Mouse (Mus musculus) forebrain, embryonic 13.5 days (tissue): ENCODE measurements at regions not wholly inside any gene's neighbourhood (a gene's known extent, or its start where the extent isn't known, plus 50 kb on each side); places are given as distances from the start of the nearest gene placed in this dataset.

Experiments
- ATAC-seq: fragments of 200-750 bp; cut with Nextera tagmentation; 2 replicates; pipeline ENCODE4 v1.8.0; 2017
- H3K27ac ChIP-seq: fragments of 300-500 bp; sonication (generic); 2 replicates; pipeline ENCODE4 v1.5.1; 2015; ENCODE audit warnings: inconsistent platforms, mild to moderate bottlenecking, moderate library complexity
- H3K27me3 ChIP-seq: fragments of 300-500 bp; sonication (generic); 2 replicates; pipeline ENCODE4 v1.6.1; 2015; ENCODE audit warnings: mild to moderate bottlenecking, inconsistent platforms
- H3K36me3 ChIP-seq: fragments of 300-500 bp; sonication (generic); 2 replicates; pipeline ENCODE4 v1.6.1; 2015; ENCODE audit warnings: mild to moderate bottlenecking, inconsistent platforms; ENCODE audit not compliant: poor library complexity, severe bottlenecking
- H3K4me1 ChIP-seq: fragments of 300-500 bp; sonication (generic); 2 replicates; pipeline ENCODE4 v1.6.1; 2015; ENCODE audit warnings: inconsistent platforms
- H3K4me2 ChIP-seq: fragments of 300-500 bp; sonication (generic); 2 replicates; pipeline ENCODE4 v1.6.1; 2015; ENCODE audit warnings: inconsistent platforms, mild to moderate bottlenecking, moderate library complexity
- H3K4me3 ChIP-seq: fragments of 300-500 bp; sonication (generic); 2 replicates; pipeline ENCODE4 v1.5.1; 2015; ENCODE audit warnings: mild to moderate bottlenecking, inconsistent platforms
- H3K9ac ChIP-seq: fragments of 300-500 bp; sonication (generic); 2 replicates; pipeline ENCODE4 v1.6.1; 2015; ENCODE audit warnings: mild to moderate bottlenecking, inconsistent platforms
- H3K9me3 ChIP-seq: fragments of 300-500 bp; sonication (generic); replicated peaks from 2 replicates; pipeline ENCODE4 v1.6.1; 2016; ENCODE audit warnings: inconsistent platforms
- WGBS: fragments of 180-500 bp; shearing (Covaris S2); methylation state at CpG from one replicate; pipeline ENCODE4 v1.1.7; 2015; 5-methylcytosine and 5-hydroxymethylcytosine counted together

- Histone ChIP-seq H3K27me3 (no peaks in the 10 kb centered on the region), H3K4me2 (no peak overlapping the region), H3K9me3 (no peaks in the 10 kb centered on the region), H3K36me3 (no peaks in the 10 kb centered on the region), H3K9ac (no peak overlapping the region), H3K27ac (no peak overlapping the region), H3K4me3 (no peak overlapping the region), H3K4me1 (no peaks in the 10 kb centered on the region)
- WGBS, result 71% methylated on average over 5 of the region's 5 CpGs
- no peak for ATAC-seq
These were observed 312.6 kb downstream of the Tex13c3 start for GRCm38 (mm10) chrX:19168546-19168945.

- ATAC-seq, result no peak
These were observed 313.0 kb downstream of the Tex13c3 start for GRCm38 (mm10) chrX:19168111-19168510.

GRCm38 (mm10) chrX:19167121-19167853, 313.8 kb downstream of the Tex13c3 start:
- Histone ChIP-seq H3K4me2 (peak overlapping the region; percentile 53), H3K36me3 (no peaks in the 10 kb centered on the region)
- WGBS, result 35% methylated on average over 12 of the region's 12 CpGs

More at GRCm38 (mm10) chrX:19168111-19168510, 313.0 kb downstream of the Tex13c3 start:
- no peaks in the 10 kb centered on the region for H3K27me3 ChIP-seq
- H3K4me3 ChIP-seq, result no peak overlapping the region
- no peaks in the 10 kb centered on the region for H3K4me1 ChIP-seq
- H3K9ac ChIP-seq, result no peak overlapping the region
- 77% methylated on average over 1 of the region's 1 CpGs for WGBS
- H3K36me3 ChIP-seq, result no peaks in the 10 kb centered on the region
- H3K9me3 ChIP-seq, result no peaks in the 10 kb centered on the region
- H3K27ac ChIP-seq, result no peak overlapping the region
- H3K4me2 ChIP-seq, result no peak overlapping the region

GRCm38 (mm10) chrX:19165891-19166644, 315.1 kb downstream of the Tex13c3 start:
- ATAC-seq, result no peak
- peak overlapping the region; percentile 53 for H3K4me2 ChIP-seq
- H3K36me3 ChIP-seq, result no peaks in the 10 kb centered on the region
- H3K4me3 ChIP-seq, result no peak overlapping the region
- no peaks in the 10 kb centered on the region for H3K4me1 ChIP-seq
- no peak overlapping the region for H3K27ac ChIP-seq
- no peaks in the 10 kb centered on the region for H3K9me3 ChIP-seq
- no peak overlapping the region for H3K9ac ChIP-seq
- no peaks in the 10 kb centered on the region for H3K27me3 ChIP-seq
- 57% methylated on average over 5 of the region's 5 CpGs for WGBS

More at GRCm38 (mm10) chrX:19167121-19167853, 313.8 kb downstream of the Tex13c3 start:
- no peaks in the 10 kb centered on the region for H3K4me1 ChIP-seq
- H3K27ac ChIP-seq, result no peak overlapping the region
- H3K9ac ChIP-seq, result no peak overlapping the region
- H3K4me3 ChIP-seq, result peak overlapping the region; percentile 25
- peak; percentile 77 for ATAC-seq
- no peaks in the 10 kb centered on the region for H3K9me3 ChIP-seq
- no peaks in the 10 kb centered on the region for H3K27me3 ChIP-seq

GRCm38 (mm10) chrX:19164151-19164550, 317.0 kb downstream of the Tex13c3 start:
- Histone ChIP-seq H3K4me3 (no peak overlapping the region), H3K9me3 (no peaks in the 10 kb centered on the region), H3K36me3 (no peaks in the 10 kb centered on the region), H3K4me2 (no peak overlapping the region), H3K4me1 (no peaks in the 10 kb centered on the region), H3K9ac (no peak overlapping the region), H3K27ac (no peak overlapping the region), H3K27me3 (no peaks in the 10 kb centered on the region)
- WGBS, result 82% methylated on average over 5 of the region's 5 CpGs
- ATAC-seq, result no peak

- 81% methylated on average over 1 of the region's 1 CpGs for WGBS
- Histone ChIP-seq H3K27ac (no peak overlapping the region), H3K4me3 (no peak overlapping the region), H3K36me3 (no peaks in the 10 kb centered on the region), H3K9me3 (no peaks in the 10 kb centered on the region), H3K4me2 (no peak overlapping the region), H3K4me1 (no peaks in the 10 kb centered on the region), H3K9ac (no peak overlapping the region), H3K27me3 (no peaks in the 10 kb centered on the region)
- ATAC-seq, result no peak
These were observed 318.2 kb downstream of the Tex13c3 start for GRCm38 (mm10) chrX:19162958-19163357.

GRCm38 (mm10) chrX:19162351-19162750, 318.8 kb downstream of the Tex13c3 start:
- H3K4me3 ChIP-seq, result no peak overlapping the region
- no peak overlapping the region for H3K27ac ChIP-seq
- H3K4me1 ChIP-seq, result no peaks in the 10 kb centered on the region
- no peaks in the 10 kb centered on the region for H3K36me3 ChIP-seq
- H3K4me2 ChIP-seq, result no peak overlapping the region
- no peaks in the 10 kb centered on the region for H3K9me3 ChIP-seq
- ATAC-seq, result no peak
- H3K27me3 ChIP-seq, result no peaks in the 10 kb centered on the region
- H3K9ac ChIP-seq, result no peak overlapping the region

- Histone ChIP-seq H3K4me3 (no peak overlapping the region), H3K4me1 (no peaks in the 10 kb centered on the region), H3K4me2 (no peak overlapping the region), H3K9me3 (no peaks in the 10 kb centered on the region), H3K9ac (no peak overlapping the region), H3K27me3 (no peaks in the 10 kb centered on the region), H3K36me3 (no peaks in the 10 kb centered on the region), H3K27ac (no peak overlapping the region)
- WGBS, result 86% methylated on average over 3 of the region's 3 CpGs
- no peak for ATAC-seq
These were observed 320.7 kb downstream of the Tex13c3 start for GRCm38 (mm10) chrX:19160275-19160930.

GRCm38 (mm10) chrX:19157464-19158203, 323.5 kb downstream of the Tex13c3 start:
- WGBS, result 83% methylated on average over 6 of the region's 6 CpGs
- H3K9ac ChIP-seq, result no peak overlapping the region
- no peaks in the 10 kb centered on the region for H3K9me3 ChIP-seq
- H3K27me3 ChIP-seq, result no peaks in the 10 kb centered on the region
- no peaks in the 10 kb centered on the region for H3K36me3 ChIP-seq
- H3K27ac ChIP-seq, result no peak overlapping the region
- no peaks in the 10 kb centered on the region for H3K4me1 ChIP-seq
- no peak overlapping the region for H3K4me2 ChIP-seq
- no peak overlapping the region for H3K4me3 ChIP-seq
- no peak for ATAC-seq

GRCm38 (mm10) chrX:19153619-19154018, 327.5 kb downstream of the Tex13c3 start:
- Histone ChIP-seq H3K36me3 (no peaks in the 10 kb centered on the region), H3K4me1 (no peaks in the 10 kb centered on the region), H3K9ac (no peak overlapping the region), H3K9me3 (no peaks in the 10 kb centered on the region), H3K4me2 (no peak overlapping the region), H3K27me3 (no peaks in the 10 kb centered on the region), H3K4me3 (no peak overlapping the region), H3K27ac (no peak overlapping the region)
- no peak for ATAC-seq
- 93% methylated on average over 2 of the region's 2 CpGs for WGBS

GRCm38 (mm10) chrX:19152170-19152861, 328.8 kb downstream of the Tex13c3 start:
- no peak overlapping the region for H3K4me2 ChIP-seq
- H3K9me3 ChIP-seq, result no peaks in the 10 kb centered on the region
- no peak overlapping the region for H3K4me3 ChIP-seq
- H3K27ac ChIP-seq, result no peak overlapping the region
- no peaks in the 10 kb centered on the region for H3K27me3 ChIP-seq
- no peak for ATAC-seq
- no peak overlapping the region for H3K9ac ChIP-seq
- no peaks in the 10 kb centered on the region for H3K4me1 ChIP-seq
- no peaks in the 10 kb centered on the region for H3K36me3 ChIP-seq
- 94% methylated on average over 1 of the region's 1 CpGs for WGBS
